Mouse (Mus musculus): ENCODE measurements around the gene Hsd17b1. TPM values are rescaled to one million over a fixed set of nuclear protein-coding genes. Genes with fewer than 3 reads are reported as not detected.

The Hsd17b1 gene
- total and polyA plus RNA-seq, 3 experiments: not detected

GRCm38 (mm10) chr11:101066549-101067412 lies 11.4 kb upstream of the Hsd17b1 start (continued):
- 0 out of 2 replicates have a peak, but pooled peaks have one; percentile 21 for TF ChIP-seq NRF1 (IDR thresholded peaks at IDR 0.05; ENCODE audit: insufficient read depth, low read depth, low read length, poor library complexity, severe bottlenecking)
- TF ChIP-seq HCFC1 (IDR thresholded peaks at IDR 0.05; ENCODE audit: low read depth, low read length): peak; percentile 59; the same call in 1 of the 2 replicates
- peak; percentile 83 for TF ChIP-seq MYC (IDR thresholded peaks at IDR 0.05; ENCODE audit: low read depth, low read length)
- TF ChIP-seq ZKSCAN1 (IDR thresholded peaks at IDR 0.05; ENCODE audit: low read depth, low read length): no peak

- peaks cover 6 to 12% of the 10 kb centered on the region in 2 experiments for H3K4me1 ChIP-seq (ENCODE audit: control insufficient read depth in 1 of 2, insufficient read depth in 2 of 2, low read length in 2 of 2)
- no peaks in the 10 kb centered on the region; the same call in 1 of the 2 replicates for H3K79me2 ChIP-seq (ENCODE audit: control insufficient read depth, insufficient read depth, low read length, poor library complexity)
- H3K27ac ChIP-seq (ENCODE audit: control insufficient read depth, low read depth, low read length): no peak within 1 kb of the TSS
- peak within 1 kb of the TSS; percentile 77 for H3K9ac ChIP-seq (ENCODE audit: control insufficient read depth, low read depth, low read length, poor library complexity, severe bottlenecking)
- no peaks in the 10 kb centered on the region for H3K27me3 ChIP-seq (ENCODE audit: control insufficient read depth in 1 of 2, insufficient read depth in 2 of 2, low read length in 2 of 2)
- peak; percentile 94 for DNase-seq (ENCODE audit: low read depth, low spot score)
- no peaks in the 10 kb centered on the region for H3K9me3 ChIP-seq (replicated peaks; ENCODE audit: insufficient read depth, low read length)
- peak within 1 kb of the TSS; percentile 63 for H3K4me3 ChIP-seq (ENCODE audit: control insufficient read depth in 1 of 2, insufficient read depth in 1 of 2, low read depth in 2 of 2, low read length in 2 of 2)
- peak; percentile 72 to 76; a peak in 3 of 4 replicates for TF ChIP-seq POLR2A (IDR thresholded peaks at IDR 0.05; ENCODE audit: control insufficient read depth in 1 of 2, insufficient read depth in 1 of 2, low read depth in 1 of 2, low read length in 2 of 2, poor library complexity in 1 of 2)
- peak; percentile 97 for TF ChIP-seq MAX (IDR thresholded peaks at IDR 0.05; ENCODE audit: low read length)
- TF ChIP-seq GABPA (IDR thresholded peaks at IDR 0.05; ENCODE audit: low read depth, low read length): no peak
- TF ChIP-seq USF2 (IDR thresholded peaks at IDR 0.05; ENCODE audit: borderline replicate concordance in 1 of 2, insufficient read depth in 1 of 2, low read depth in 1 of 2, low read length in 2 of 2): peak; percentile 89 to 96
- TF ChIP-seq SIN3A (IDR thresholded peaks at IDR 0.05; ENCODE audit: low read length): peak; percentile 63
- TF ChIP-seq EP300 (IDR thresholded peaks at IDR 0.05; ENCODE audit: low read depth in 1 of 2, low read length in 2 of 2): peak in 1 of 2 experiments; percentile 31; a peak in 1 of 4 replicates
- peak; percentile 71 for TF ChIP-seq NRF1 (IDR thresholded peaks at IDR 0.05; ENCODE audit: insufficient read depth, low read depth, low read length, poor library complexity, severe bottlenecking)
- TF ChIP-seq RCOR1 (IDR thresholded peaks at IDR 0.05; ENCODE audit: low read depth, low read length): peak; percentile 38; the same call in 1 of the 2 replicates
- TF ChIP-seq USF1 (IDR thresholded peaks at IDR 0.05; ENCODE audit: low read depth, low read length): peak; percentile 100
- TF ChIP-seq ELF1 (IDR thresholded peaks at IDR 0.05; ENCODE audit: low read depth, low read length): peak; percentile 53
- TF ChIP-seq UBTF (IDR thresholded peaks at IDR 0.05; ENCODE audit: borderline replicate concordance, insufficient read depth, low read depth, low read length): 0 out of 2 replicates have a peak, but pooled peaks have one; percentile 54
- peak; percentile 53 for TF ChIP-seq NELFE (IDR thresholded peaks at IDR 0.05; ENCODE audit: low read depth, low read length)
- peak; percentile 38 for TF ChIP-seq TBP (IDR thresholded peaks at IDR 0.05; ENCODE audit: low read depth, low read length)
- peak; percentile 5; the same call in 1 of the 2 replicates for TF ChIP-seq TCF12 (IDR thresholded peaks at IDR 0.05; ENCODE audit: low read depth, low read length)
- no peak for TF ChIP-seq MAZ (IDR thresholded peaks at IDR 0.05; ENCODE audit: low read depth, low read length)
- no peak for TF ChIP-seq POLR2AphosphoS2 (IDR thresholded peaks at IDR 0.05; ENCODE audit: low read length)
- no peak; the same call in none of the 2 replicates for TF ChIP-seq MXI1 (IDR thresholded peaks at IDR 0.05; ENCODE audit: low read depth, low read length)
- no peak for TF ChIP-seq ZMIZ1 (IDR thresholded peaks at IDR 0.05; ENCODE audit: low read depth, low read length)
- 0 out of 2 replicates have a peak, but pooled peaks have one; percentile 4 for TF ChIP-seq MYC (IDR thresholded peaks at IDR 0.05; ENCODE audit: low read depth, low read length)
- H3K36me3 ChIP-seq (ENCODE audit: control insufficient read depth in 1 of 2, insufficient read depth in 2 of 2, low read length in 2 of 2): peaks cover 0 to 8% of the 10 kb centered on the region in 2 experiments; a peak in 2 of 4 replicates
These were observed 8.6 kb upstream of the Hsd17b1 start, which contains the start of gene Naglu for GRCm38 (mm10) chr11:101069391-101070188. Naglu (plus strand) TSS chr11:101070012.

Data from MEL (cell line).